Mouse (Mus musculus) ES-E14 (cell line): Measurements from ENCODE around the gene BC004004. TPM values are rescaled to one million over a fixed set of nuclear protein-coding genes. Genes with fewer than 3 reads are reported as not detected.

Source experiments
- DNase-seq: peaks from one replicate; pipeline ENCODE4 v3.0.0-alpha.2; 2013; ENCODE audit warnings: low read depth, low spot score
- H3K27ac ChIP-seq: 2 replicates; pipeline ENCODE4 v1.5.1; 2012; ENCODE audit warnings: low read depth, mild to moderate bottlenecking, low read length, moderate library complexity, mixed read lengths; ENCODE audit not compliant: poor library complexity, insufficient read depth, severe bottlenecking
- H3K36me3 ChIP-seq: 2 replicates; pipeline ENCODE4 v1.6.1; 2012; ENCODE audit warnings: mild to moderate bottlenecking, low read length, moderate library complexity, mixed read lengths; ENCODE audit not compliant: control insufficient read depth, poor library complexity, insufficient read depth, severe bottlenecking
- H3K4me1 ChIP-seq, 2 experiments: fragments of 150-350 bp in 1 of 2; sonication (generic) in 1 of 2; 2 replicates each; pipeline ENCODE4 v1.6.1; 2012; ENCODE audit warnings: low read length in 2 of 2, mild to moderate bottlenecking in 1 of 2, mixed read lengths in 1 of 2; ENCODE audit not compliant: control insufficient read depth in 2 of 2, insufficient read depth in 2 of 2, poor library complexity in 1 of 2
- H3K4me3 ChIP-seq, 2 experiments: fragments of 150-350 bp in 1 of 2; sonication (generic) in 1 of 2; 2 replicates each; pipeline ENCODE4 v1.5.1; 2012; ENCODE audit warnings: low read length in 2 of 2, low read depth in 1 of 2, mild to moderate bottlenecking in 1 of 2, mixed read lengths in 1 of 2; ENCODE audit not compliant: insufficient read depth in 1 of 2, poor library complexity in 1 of 2, severe bottlenecking in 1 of 2
- H3K9ac ChIP-seq: 2 replicates; pipeline ENCODE4 v1.6.1; 2012; ENCODE audit warnings: low read depth, mild to moderate bottlenecking, low read length, mixed read lengths; ENCODE audit not compliant: poor library complexity, insufficient read depth, severe bottlenecking
- H3K9me3 ChIP-seq: fragments of 150-350 bp; sonication (generic); 2 replicates; pipeline ENCODE4 v1.6.1; 2012; ENCODE audit warnings: low read depth, mild to moderate bottlenecking, low read length; ENCODE audit not compliant: control insufficient read depth, insufficient read depth
- CHD2 ChIP-seq: IDR thresholded peaks from 2 replicates; pipeline ENCODE4 v1.6.1; 2014; ENCODE audit warnings: mild to moderate bottlenecking, low read depth, low read length, inconsistent platforms
- HCFC1 ChIP-seq: IDR thresholded peaks from 2 replicates; pipeline ENCODE4 v1.6.1; 2012; ENCODE audit warnings: low read length, inconsistent platforms, borderline replicate concordance; ENCODE audit not compliant: insufficient read depth
- MAFK ChIP-seq: IDR thresholded peaks from 2 replicates; pipeline ENCODE4 v1.6.1; 2014; ENCODE audit warnings: mild to moderate bottlenecking, low read depth, low read length, inconsistent platforms; ENCODE audit not compliant: insufficient read depth
- ZC3H11A ChIP-seq: IDR thresholded peaks from 2 replicates; pipeline ENCODE4 v1.6.1; 2012; ENCODE audit warnings: low read depth, mild to moderate bottlenecking, inconsistent platforms, low read length, borderline replicate concordance
- ZNF384 ChIP-seq: IDR thresholded peaks from 2 replicates; pipeline ENCODE4 v1.6.1; 2012; ENCODE audit warnings: low read depth, low read length, inconsistent platforms
- in situ Hi-C, 2 experiments: fragments of 600-800 bp; cut with MboI; formaldehyde crosslinking; loops; one replicate each; pipeline ENCODE4 v1.15.1; 2025; ENCODE audit warnings: low sequenced_read_pairs in 2 of 2, inconsistent platforms in 1 of 2; ENCODE audit not compliant: unreplicated experiment in 2 of 2
- total RNA-seq: library from RNA; depleted of rRNA; stranded (reverse); fragments of 300-350 nt; gene quantifications from 2 replicates; pipeline ENCODE4 v1.2.3, GENCODE M21; 2012

The BC004004 gene
- total RNA-seq, 1 experiment: 50.9 TPM

GRCm38 (mm10) chr17:29273156-29273555 lies 4.6 kb downstream of the BC004004 start:
- Histone ChIP-seq H3K9ac (no peak overlapping the region), H3K36me3 (no peaks in the 10 kb centered on the region), H3K27ac (no peak overlapping the region), H3K9me3 (no peaks in the 10 kb centered on the region), H3K4me1 (peaks cover 2 to 15% of the 10 kb centered on the region in 2 experiments; a peak in 3 of 4 replicates), H3K4me3 (no peak overlapping the region)
- TF ChIP-seq ZNF384 (no peak), ZC3H11A (no peak), MAFK (no peak), CHD2 (no peak), HCFC1 (no peak)
- DNase-seq: no peak
- in situ Hi-C loops: no loop called here

DNA sequence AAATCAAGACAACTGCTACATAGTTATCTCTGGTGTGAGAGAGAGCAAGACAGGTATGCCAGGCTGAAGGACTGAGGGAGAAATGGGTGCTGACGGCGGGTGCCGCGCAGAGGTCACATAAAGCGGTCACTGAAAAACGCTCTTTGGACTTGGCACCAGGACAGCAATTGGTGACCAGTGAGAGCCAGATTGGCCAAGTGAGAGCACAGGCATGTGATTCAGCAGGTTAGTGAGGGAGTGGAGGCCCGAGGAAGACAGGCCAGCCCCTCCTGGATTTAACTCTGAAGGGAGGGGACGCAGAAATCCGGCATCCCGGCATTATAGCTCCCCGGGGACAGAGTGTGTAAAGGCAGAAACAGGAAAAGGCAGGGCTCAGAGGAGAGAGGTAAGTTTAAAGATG lies 5.3 kb downstream of the BC004004 start:
- H3K4me3 ChIP-seq: no peak overlapping the region
- no peak overlapping the region for H3K27ac ChIP-seq
- DNase-seq: no peak
- H3K4me1 ChIP-seq: peaks cover 2 to 18% of the 10 kb centered on the region in 2 experiments; a peak in 3 of 4 replicates
- no peak for TF ChIP-seq ZNF384
- TF ChIP-seq MAFK: no peak
- no peak for TF ChIP-seq ZC3H11A
- TF ChIP-seq CHD2: no peak
- TF ChIP-seq HCFC1: no peak
- H3K36me3 ChIP-seq: no peaks in the 10 kb centered on the region
- H3K9ac ChIP-seq: peak overlapping the region; percentile 43; the same call in 1 of the 2 replicates
- H3K9me3 ChIP-seq: no peaks in the 10 kb centered on the region
- in situ Hi-C loops: no loop called here

DNA sequence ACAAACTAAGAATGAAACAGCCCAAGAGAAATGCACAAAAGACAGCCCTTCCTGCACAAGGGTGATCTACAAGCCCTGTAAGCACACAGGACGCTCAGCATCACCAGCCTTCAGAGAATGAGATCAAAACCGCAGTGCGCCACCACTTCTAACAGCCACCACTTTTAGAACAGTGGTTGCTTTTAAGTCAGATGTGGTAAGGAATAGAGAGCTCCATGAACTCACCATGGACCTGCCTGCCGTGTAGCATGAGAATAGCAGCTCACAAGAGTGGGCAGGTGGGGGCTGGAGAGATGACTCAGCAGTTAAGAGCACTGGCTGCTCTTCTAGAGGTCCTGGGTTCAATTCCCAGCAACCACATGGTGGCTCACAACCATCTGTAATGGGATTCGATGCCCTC lies 11.8 kb downstream of the BC004004 start:
- Histone ChIP-seq H3K36me3 (peaks cover 22% of the 10 kb centered on the region; the same call in 1 of the 2 replicates), H3K9ac (no peak overlapping the region), H3K27ac (peak overlapping the region; percentile 55), H3K4me3 (no peak overlapping the region), H3K9me3 (no peaks in the 10 kb centered on the region), H3K4me1 (peaks cover 2 to 20% of the 10 kb centered on the region in 2 experiments)
- no peak for DNase-seq
- in situ Hi-C loops: no loop called here
- TF ChIP-seq ZC3H11A (no peak), HCFC1 (no peak), ZNF384 (no peak), MAFK (peak; percentile 76; the same call in 1 of the 2 replicates), CHD2 (no peak)

DNA sequence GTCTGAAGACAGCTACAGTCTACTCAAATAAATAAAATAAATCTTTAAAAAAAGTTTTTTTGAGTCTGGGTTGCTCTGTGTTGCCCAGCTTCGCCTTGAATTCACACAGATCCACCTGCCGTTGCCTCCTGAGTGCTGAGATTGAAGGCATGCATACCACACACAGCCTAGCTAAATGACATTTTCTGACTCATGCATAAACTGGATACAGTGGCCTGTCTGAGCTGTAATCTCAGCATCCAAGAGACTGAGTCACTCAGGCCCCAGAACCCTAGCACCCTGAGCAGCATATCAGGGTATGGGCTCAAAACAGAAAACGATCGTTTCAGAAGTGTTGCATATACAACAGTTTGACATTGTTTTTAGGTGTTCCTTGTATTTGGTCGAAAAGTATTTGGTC lies 13.0 kb downstream of the BC004004 start:
- DNase-seq: no peak
- no peak overlapping the region for H3K27ac ChIP-seq
- in situ Hi-C loops: no loop called here
- no peak overlapping the region for H3K9ac ChIP-seq
- no peaks in the 10 kb centered on the region for H3K9me3 ChIP-seq
- peaks cover 23% of the 10 kb centered on the region; the same call in 1 of the 2 replicates for H3K36me3 ChIP-seq
- H3K4me3 ChIP-seq: no peak overlapping the region
- peaks cover 1 to 19% of the 10 kb centered on the region in 2 experiments for H3K4me1 ChIP-seq
- no peak for TF ChIP-seq CHD2
- no peak for TF ChIP-seq MAFK
- no peak for TF ChIP-seq ZC3H11A
- TF ChIP-seq HCFC1: no peak
- TF ChIP-seq ZNF384: no peak
